Mouse (Mus musculus) urinary bladder, adult 18-20 months (tissue): Measurements from ENCODE around the gene Mpped2.
A peak's percentile ranks its signal among the peaks of the same experiment; 100 is the strongest.

Experiments
- DNase-seq, 2 experiments: peaks; one replicate each; pipeline ENCODE4 v3.0.0; 2022; ENCODE audit warnings: low spot score in 2 of 2, mixed read lengths in 2 of 2

The Mpped2 gene

GRCm38 (mm10) chr2:106746211-106746610 is 53.1 kb downstream of the Mpped2 start:
- no peak for DNase-seq

GRCm38 (mm10) chr2:106746905-106747304 is 53.8 kb downstream of the Mpped2 start:
- no peak for DNase-seq

- DNase-seq = no peak
Measured at GRCm38 (mm10) chr2:106747342-106747741, 54.3 kb downstream of the Mpped2 start.

GRCm38 (mm10) chr2:106750878-106751277 is 57.8 kb downstream of the Mpped2 start:
- DNase-seq = no peak

GRCm38 (mm10) chr2:106753703-106754102 is 60.6 kb downstream of the Mpped2 start:
- no peak for DNase-seq

GRCm38 (mm10) chr2:106754696-106755095 is 61.6 kb downstream of the Mpped2 start:
- DNase-seq = no peak

GRCm38 (mm10) chr2:106756354-106757103 is 63.5 kb downstream of the Mpped2 start:
- DNase-seq = no peak

GRCm38 (mm10) chr2:106762920-106763319 is 69.9 kb downstream of the Mpped2 start:
- DNase-seq = no peak

- DNase-seq = no peak
Measured at GRCm38 (mm10) chr2:106769236-106769635, 76.2 kb downstream of the Mpped2 start.

- DNase-seq = no peak
Measured at GRCm38 (mm10) chr2:106772643-106773042, 79.6 kb downstream of the Mpped2 start.

GRCm38 (mm10) chr2:106774251-106775196 is 81.5 kb downstream of the Mpped2 start:
- no peak for DNase-seq

GRCm38 (mm10) chr2:106775994-106776393 is 82.9 kb downstream of the Mpped2 start:
- DNase-seq = no peak

- DNase-seq = no peak
Measured at GRCm38 (mm10) chr2:106778861-106779516, 85.9 kb downstream of the Mpped2 start.

GRCm38 (mm10) chr2:106781181-106782179 is 88.4 kb downstream of the Mpped2 start:
- no peak for DNase-seq

GRCm38 (mm10) chr2:106783311-106783710 is 90.2 kb downstream of the Mpped2 start:
- DNase-seq = no peak

- DNase-seq = no peak
Measured at GRCm38 (mm10) chr2:106788055-106788454, 95.0 kb downstream of the Mpped2 start.

- no peak for DNase-seq
Measured at GRCm38 (mm10) chr2:106788573-106788972, 95.5 kb downstream of the Mpped2 start.

GRCm38 (mm10) chr2:106789694-106790328 is 96.7 kb downstream of the Mpped2 start:
- DNase-seq = peak in 1 of 2 experiments; percentile 42

- peak in 1 of 2 experiments; percentile 2 for DNase-seq
Measured at GRCm38 (mm10) chr2:106790329-106790701, 97.2 kb downstream of the Mpped2 start.

GRCm38 (mm10) chr2:106796246-106796645 is 103.2 kb downstream of the Mpped2 start:
- DNase-seq = no peak
